In the genomic region with DNA sequence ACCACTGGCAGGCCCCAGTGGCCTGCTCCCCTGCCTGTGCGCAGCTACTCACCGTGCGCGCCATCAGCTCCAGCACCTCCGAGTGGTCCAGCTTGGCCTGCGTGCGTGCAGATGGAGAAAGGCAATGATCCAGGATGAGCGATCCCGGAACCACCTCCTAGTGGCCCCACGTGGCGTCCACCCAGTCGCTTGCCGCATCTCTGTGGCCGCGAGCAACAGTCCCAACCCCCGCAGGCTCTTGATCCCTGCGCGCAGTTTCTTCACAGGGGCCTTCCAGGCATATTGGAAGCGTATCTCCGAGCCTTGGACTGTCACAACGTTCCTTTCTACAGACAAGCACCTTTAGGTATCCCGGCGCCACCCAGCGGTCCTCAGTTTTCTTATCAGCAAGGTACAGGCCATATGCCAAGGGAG, we compare ENCODE assay signal across 8 mouse cellular contexts. TPM values are rescaled to one million over a fixed set of nuclear protein-coding genes. Genes with fewer than 3 reads are reported as not detected.
DNase-seq lines count a peak whose midpoint lies in the region; ATAC-seq and TF ChIP-seq lines count a peak whose summit lies in the region.

No protein-coding gene starts in this region.

- 18% methylated on average over 24 of the region's 24 CpGs for WGBS in heart, embryonic 12.5 days
- 6% methylated on average over 24 of the region's 24 CpGs for WGBS in cerebellum, adult 2 months
- WGBS in stomach, embryonic 14.5 days: 24% methylated on average over 24 of the region's 24 CpGs

- peaks cover 13% of the 10 kb centered on the region for H3K27me3 ChIP-seq in heart, embryonic 12.5 days (replicated peaks)
- H3K27me3 ChIP-seq in cerebellum, adult 2 months (ENCODE audit: control insufficient read depth, insufficient read depth, low read length): no peaks in the 10 kb centered on the region
- H3K27me3 ChIP-seq in stomach, embryonic 14.5 days (ENCODE audit: control insufficient read depth, insufficient read depth, low read length): no peaks in the 10 kb centered on the region

- intact Hi-C loops in heart, postnatal 25 days (cut with DNase I): no loop called here

- no peak for ATAC-seq in heart, embryonic 12.5 days (ENCODE audit: insufficient number of reproducible peaks, low FRiP score)
- ATAC-seq in frontal cortex, adult (ENCODE audit: low TSS enrichment): peak; percentile 84
- ATAC-seq in stomach, embryonic 14.5 days (ENCODE audit: insufficient number of reproducible peaks, insufficient read depth, low FRiP score, low read depth): no peak

- no peaks in the 10 kb centered on the region for H3K36me3 ChIP-seq in heart, embryonic 12.5 days
- no peaks in the 10 kb centered on the region for H3K36me3 ChIP-seq in stomach, embryonic 14.5 days (ENCODE audit: control insufficient read depth, insufficient read depth, low read length)

- H3K9ac ChIP-seq in heart, embryonic 12.5 days: no peak overlapping the region
- H3K9ac ChIP-seq in stomach, embryonic 14.5 days (replicated peaks; ENCODE audit: low read depth, low read length): no peak overlapping the region

- peak overlapping the region; percentile 33 for H3K4me3 ChIP-seq in heart, embryonic 12.5 days
- H3K4me3 ChIP-seq in cerebellum, adult 2 months (replicated peaks; ENCODE audit: insufficient read depth, low read depth, low read length): peak overlapping the region; percentile 64
- H3K4me3 ChIP-seq in layer of hippocampus, adult 2 months: peak overlapping the region; percentile 50
- H3K4me3 ChIP-seq in stomach, embryonic 14.5 days (ENCODE audit: low read depth, low read length): peak overlapping the region; percentile 7; the same call in 1 of the 2 replicates

- no peak for DNase-seq in heart, postnatal 25 days (ENCODE audit: low spot score)
- peak; percentile 69 to 72 for DNase-seq in cerebellum, adult 2 months
- peak in 1 of 2 experiments; percentile 20 for DNase-seq in layer of hippocampus, adult 2 months (ENCODE audit: low spot score in 2 of 2)
- peak; percentile 37 for DNase-seq in lung, postnatal 36 days
- DNase-seq in natural killer cell, adult 2 months (ENCODE audit: low spot score in 2 of 2): no peak

- H3K4me2 ChIP-seq in heart, embryonic 12.5 days: peak overlapping the region; percentile 66
- H3K4me2 ChIP-seq in stomach, embryonic 14.5 days (replicated peaks; ENCODE audit: low read depth, low read length): peak overlapping the region; percentile 38

- no peaks in the 10 kb centered on the region for H3K9me3 ChIP-seq in heart, embryonic 12.5 days (replicated peaks)
- H3K9me3 ChIP-seq in stomach, embryonic 14.5 days (ENCODE audit: control insufficient read depth, low read depth, low read length): no peaks in the 10 kb centered on the region

- TF ChIP-seq POLR2A in cerebellum, adult 2 months (IDR thresholded peaks at IDR 0.05; ENCODE audit: borderline replicate concordance, insufficient read depth, low read length): 0 out of 2 replicates have a peak, but pooled peaks have one; percentile 29

- no peak overlapping the region for H3K27ac ChIP-seq in heart, embryonic 12.5 days (ENCODE audit: poor library complexity, severe bottlenecking)
- H3K27ac ChIP-seq in cerebellum, adult 2 months (ENCODE audit: insufficient read depth, low read length): peak overlapping the region; percentile 32
- H3K27ac ChIP-seq in layer of hippocampus, adult 2 months: peak overlapping the region; percentile 18; the same call in 1 of the 2 replicates
- no peak overlapping the region for H3K27ac ChIP-seq in stomach, embryonic 14.5 days (ENCODE audit: low read length)

- 0 out of 2 replicates have a peak, but pooled peaks cover 2% of the 10 kb centered on the region for H3K4me1 ChIP-seq in heart, embryonic 12.5 days (replicated peaks)
- no peaks in the 10 kb centered on the region for H3K4me1 ChIP-seq in cerebellum, adult 2 months (ENCODE audit: control insufficient read depth, insufficient read depth, low read length)
- H3K4me1 ChIP-seq in stomach, embryonic 14.5 days (ENCODE audit: control insufficient read depth, insufficient read depth, low read length): no peaks in the 10 kb centered on the region

- peak; percentile 35; the same call in 1 of the 2 replicates for TF ChIP-seq CTCF in cerebellum, adult 2 months (IDR thresholded peaks at IDR 0.05; ENCODE audit: borderline replicate concordance, insufficient read depth, low read depth, low read length)
- TF ChIP-seq CTCF in layer of hippocampus, adult 2 months (conservative IDR thresholded peaks at IDR 0.05): peak; percentile 49

RNA-seq across cellular contexts. Expression of a gene that starts 27.0 kb away (rescaled TPM):
- 9.2 and 10.5 TPM in 2 replicates for polyA plus RNA-seq in heart, embryonic 12.5 days (2016; fragmentation: Nextera tagmentation; extraction: Ambion mirVana)
- total RNA-seq in heart, postnatal 25 days (2021): 1 to 10 TPM; 3.7 to 6.6 TPM
- 6.9 TPM in 2 replicates for polyA plus RNA-seq in cerebellum, adult 2 months (2012; rRNA removed)
- total RNA-seq in layer of hippocampus, adult 2 months (2021): 10 to 100 TPM in 1 of 2 experiments, 1 to 10 TPM in 1; 9.2 to 12.2 TPM
- polyA plus RNA-seq in stomach, embryonic 14.5 days (2014; fragmentation: Nextera tagmentation; extraction: Ambion mirVana): 6.6 and 8.1 TPM in 2 replicates

Comparison
In these comparisons a context has a peak if more than half of its experiments do, and no peak if none do; other contexts are left out.
1. H3K27ac ChIP-seq: peak in cerebellum, adult 2 months (single experiment) and layer of hippocampus, adult 2 months (single experiment); none in heart, embryonic 12.5 days (single experiment) and stomach, embryonic 14.5 days (single experiment).
2. H3K4me3 ChIP-seq: peak in every context shown above with its lines; median percentile 64 in cerebellum, adult 2 months; 50 in layer of hippocampus, adult 2 months; 33 in heart, embryonic 12.5 days; 7 in stomach, embryonic 14.5 days.
3. DNase-seq: peak in cerebellum, adult 2 months (2 of 2) and lung, postnatal 36 days (single experiment); none in heart, postnatal 25 days (single experiment) and natural killer cell, adult 2 months (0 of 2).